Mouse (Mus musculus) ES-E14 (cell line): ENCODE data around the gene Noxred1.

Experiments used
- CHD2 ChIP-seq: IDR thresholded peaks from 2 replicates; pipeline ENCODE4 v1.6.1; 2014; ENCODE audit warnings: mild to moderate bottlenecking, low read depth, low read length, inconsistent platforms
- HCFC1 ChIP-seq: IDR thresholded peaks from 2 replicates; pipeline ENCODE4 v1.6.1; 2012; ENCODE audit warnings: low read length, inconsistent platforms, borderline replicate concordance; ENCODE audit not compliant: insufficient read depth
- MAFK ChIP-seq: IDR thresholded peaks from 2 replicates; pipeline ENCODE4 v1.6.1; 2014; ENCODE audit warnings: mild to moderate bottlenecking, low read depth, low read length, inconsistent platforms; ENCODE audit not compliant: insufficient read depth
- ZC3H11A ChIP-seq: IDR thresholded peaks from 2 replicates; pipeline ENCODE4 v1.6.1; 2012; ENCODE audit warnings: low read depth, mild to moderate bottlenecking, inconsistent platforms, low read length, borderline replicate concordance

DNA sequence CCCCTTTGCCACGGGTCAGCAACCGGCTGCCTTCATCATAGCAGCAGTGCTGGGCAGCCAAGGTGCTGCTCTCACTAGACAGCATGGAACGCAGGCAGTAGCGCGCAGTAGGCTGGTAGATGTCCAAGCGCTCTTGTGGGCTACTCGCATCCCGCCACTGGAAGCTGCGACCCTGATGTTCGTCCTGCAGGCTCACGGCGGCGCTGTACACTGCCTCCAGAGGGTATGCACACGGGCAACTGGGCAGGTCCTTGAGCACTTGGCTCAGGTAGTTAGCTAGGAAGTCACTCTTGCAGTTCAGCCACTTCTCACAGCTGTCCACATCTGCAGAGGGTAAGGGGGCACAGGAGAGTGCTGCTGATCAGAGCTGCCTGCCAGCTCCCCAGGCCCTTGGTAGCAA, 41.3 kb upstream of the Noxred1 start:
- TF ChIP-seq HCFC1 (no peak), ZC3H11A (no peak), MAFK (no peak), CHD2 (no peak)
